8 mouse cellular contexts compared by ENCODE assay signal in the genomic region with DNA sequence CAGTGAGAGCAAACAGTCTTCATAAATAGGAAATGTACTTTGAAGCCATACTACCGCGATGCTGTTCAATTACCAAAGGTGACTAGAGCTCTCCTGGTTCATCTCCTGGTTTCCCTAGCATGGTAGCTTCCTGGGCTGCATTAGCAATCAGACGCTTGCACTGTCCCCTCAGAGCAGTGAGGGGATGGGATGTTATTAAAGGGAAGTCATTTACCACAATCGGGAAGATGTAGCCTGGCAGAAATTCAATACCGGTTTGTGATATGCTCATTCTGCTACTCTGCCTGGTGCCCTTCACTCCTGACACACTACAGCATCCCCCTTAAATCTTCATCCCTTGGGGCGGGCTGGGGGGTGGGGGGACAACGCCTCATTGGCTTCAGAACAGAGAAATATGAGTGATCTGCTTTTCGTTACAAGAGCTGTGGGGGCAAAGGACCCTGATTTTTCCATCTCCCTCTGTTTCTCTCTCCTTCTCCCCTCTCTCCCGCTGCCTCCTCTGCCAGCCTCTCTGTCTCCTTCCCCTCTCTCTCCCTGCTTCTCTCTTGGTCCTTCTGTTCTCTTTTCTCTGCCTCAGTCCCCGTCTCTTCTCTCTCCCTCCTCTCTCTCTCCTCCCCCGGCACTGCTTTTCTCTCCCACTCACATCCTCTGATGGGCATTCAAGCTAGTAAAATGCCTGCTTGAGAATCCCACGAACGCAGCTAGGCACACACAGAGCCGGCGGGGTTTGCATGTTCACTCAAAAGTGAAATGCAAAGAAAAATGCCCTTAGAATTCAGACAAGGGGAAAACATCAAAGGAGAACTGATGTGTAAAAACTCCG. TPM values are rescaled to one million over a fixed set of nuclear protein-coding genes. Genes with fewer than 3 reads are reported as not detected.
DNase-seq lines count a peak whose midpoint lies in the region; ATAC-seq and TF ChIP-seq lines count a peak whose summit lies in the region.

No protein-coding gene starts in this region.

- TF ChIP-seq POLR2A in cerebellum, adult 2 months (IDR thresholded peaks at IDR 0.05; ENCODE audit: borderline replicate concordance, insufficient read depth, low read length), result 0 out of 2 replicates have a peak, but pooled peaks have one; percentile 17

- peak overlapping the region; percentile 80 for H3K4me3 ChIP-seq in cerebellum, adult 2 months (replicated peaks; ENCODE audit: insufficient read depth, low read depth, low read length)
- H3K4me3 ChIP-seq in neural tube, embryonic 11.5 days (ENCODE audit: low read depth, low read length), result peak overlapping the region; percentile 42

- H3K27me3 ChIP-seq in cerebellum, adult 2 months (ENCODE audit: control insufficient read depth, insufficient read depth, low read length), result no peaks in the 10 kb centered on the region
- no peaks in the 10 kb centered on the region for H3K27me3 ChIP-seq in neural tube, embryonic 11.5 days (ENCODE audit: control insufficient read depth, insufficient read depth, low read length)

- TF ChIP-seq CTCF in cerebellum, adult 2 months (IDR thresholded peaks at IDR 0.05; ENCODE audit: borderline replicate concordance, insufficient read depth, low read depth, low read length), result no peak

- H3K4me2 ChIP-seq in neural tube, embryonic 11.5 days (ENCODE audit: low read depth), result peak overlapping the region; percentile 53

- peak overlapping the region; percentile 78 for H3K27ac ChIP-seq in cerebellum, adult 2 months (ENCODE audit: insufficient read depth, low read length)
- H3K27ac ChIP-seq in neural tube, embryonic 11.5 days (ENCODE audit: low read depth, low read length), result peak overlapping the region; percentile 51

- intact Hi-C loops in left cerebral cortex, postnatal 25 days (cut with DNase I), result loop anchor here (2.0 to 10.0 kb wide), 3 partner anchors 197 to 642 kb away; no protein-coding TSS in a partner anchor

- H3K36me3 ChIP-seq in neural tube, embryonic 11.5 days (ENCODE audit: control insufficient read depth, insufficient read depth, low read length), result no peaks in the 10 kb centered on the region

- no peaks in the 10 kb centered on the region for H3K9me3 ChIP-seq in neural tube, embryonic 11.5 days (ENCODE audit: control insufficient read depth, low read length)

- under 1% methylated on average over 16 of the region's 16 CpGs for WGBS in cerebellum, adult 2 months
- 28% methylated on average over 16 of the region's 16 CpGs for WGBS in neural tube, embryonic 11.5 days

- ATAC-seq in neural tube, embryonic 11.5 days (ENCODE audit: insufficient read depth, low FRiP score, low TSS enrichment), result peak; percentile 18; the same call in 1 of the 2 replicates

- DNase-seq in kidney, postnatal 10 days, result peak; percentile 11
- DNase-seq in kidney, adult 11 months, result no peak
- peak; percentile 52 to 57 for DNase-seq in cerebellum, adult 2 months
- DNase-seq in frontal cortex, postnatal 36 days (ENCODE audit: low spot score in 2 of 2), result peak; percentile 60 to 62
- peak; percentile 60 to 83 for DNase-seq in left cerebral cortex, postnatal 25 days (ENCODE audit: low spot score in 2 of 2)
- DNase-seq in neural tube, embryonic 11.5 days (ENCODE audit: low spot score), result peak; percentile 46
- DNase-seq in ovary, postnatal 10 days (ENCODE audit: low spot score), result no peak
- no peak for DNase-seq in yolk sac, embryonic 10.5 days (ENCODE audit: low spot score)

- H3K4me1 ChIP-seq in cerebellum, adult 2 months (ENCODE audit: control insufficient read depth, insufficient read depth, low read length), result 0 out of 2 replicates have a peak, but pooled peaks cover 3% of the 10 kb centered on the region
- H3K4me1 ChIP-seq in neural tube, embryonic 11.5 days (ENCODE audit: control insufficient read depth, insufficient read depth, low read length), result peaks cover 8% of the 10 kb centered on the region; the same call in 1 of the 2 replicates

- H3K9ac ChIP-seq in neural tube, embryonic 11.5 days (ENCODE audit: low read length), result peak overlapping the region; percentile 51

RNA-seq across cellular contexts. Expression of a gene that starts 1.3 kb away (rescaled TPM):
- polyA plus RNA-seq in cerebellum, adult 2 months (2012; rRNA removed), result 22.8 and 23.2 TPM in 2 replicates
- 10 to 100 TPM; 50.0 to 54.9 TPM for total RNA-seq in left cerebral cortex, postnatal 25 days (2021)
- polyA plus RNA-seq in neural tube, embryonic 11.5 days (2014; fragmentation: Nextera tagmentation; extraction: Ambion mirVana), result 53.5 and 57.2 TPM in 2 replicates

Comparison
In these comparisons a context has a peak if more than half of its experiments do, and no peak if none do; other contexts are left out.
1. DNase-seq: peak in kidney, postnatal 10 days (single experiment), cerebellum, adult 2 months (2 of 2), frontal cortex, postnatal 36 days (2 of 2), left cerebral cortex, postnatal 25 days (2 of 2) and neural tube, embryonic 11.5 days (single experiment); none in kidney, adult 11 months (single experiment), ovary, postnatal 10 days (single experiment) and yolk sac, embryonic 10.5 days (single experiment).